Mouse (Mus musculus) monocyte, adult 5-6 weeks (primary cell): ENCODE measurements at regions not wholly inside any gene's neighbourhood (a gene's known extent, or its start where the extent isn't known, plus 50 kb on each side); places are given as distances from the start of the nearest gene placed in this dataset.

Experiments
- ATAC-seq: fragments of 153-309, 156-312 bp; replicated peaks from 2 replicates; pipeline ENCODE4 v1.8.0; 2017; ENCODE audit warnings: mild to moderate bottlenecking; ENCODE audit not compliant: low TSS enrichment, insufficient number of reproducible peaks, severe bottlenecking, poor library complexity, low FRiP score

DNA sequence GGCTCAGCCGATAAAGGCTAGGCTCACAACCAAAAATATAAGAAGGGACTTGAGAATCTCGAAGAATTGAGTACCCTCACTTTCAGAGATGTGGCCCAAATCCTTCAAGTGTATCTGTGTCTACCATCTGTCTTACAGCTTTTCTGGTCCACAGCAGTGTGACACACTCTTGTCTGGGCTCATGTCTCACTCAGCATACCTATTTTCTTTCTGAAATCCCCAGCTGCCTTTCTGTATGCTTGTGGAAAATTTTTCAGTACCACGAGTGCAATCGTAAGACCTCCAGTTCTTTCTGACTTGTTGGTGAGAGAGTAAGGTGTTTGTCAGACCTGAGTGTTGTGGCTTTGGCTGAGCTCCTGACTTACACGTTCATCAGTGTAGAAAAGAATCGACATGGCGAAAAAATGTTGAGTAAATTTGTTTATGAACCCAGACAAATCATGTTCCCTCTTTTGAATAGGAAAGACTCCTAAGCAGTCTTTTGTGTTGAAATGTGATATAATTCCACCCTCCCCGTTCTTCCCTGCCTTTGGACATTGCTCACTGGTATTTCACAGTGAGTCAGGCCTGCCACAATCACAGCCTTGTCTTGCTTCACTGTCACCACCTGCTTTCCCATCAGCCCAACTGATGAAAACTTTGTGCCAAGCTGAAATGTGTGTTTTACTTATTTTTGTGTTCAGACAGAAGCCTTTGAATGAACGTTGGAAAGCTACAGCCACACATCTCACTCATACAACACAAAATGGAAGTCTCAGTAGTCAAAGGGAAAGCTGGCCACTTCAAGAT is 125.3 kb upstream of the Bank1 start:
- no peak for ATAC-seq

DNA sequence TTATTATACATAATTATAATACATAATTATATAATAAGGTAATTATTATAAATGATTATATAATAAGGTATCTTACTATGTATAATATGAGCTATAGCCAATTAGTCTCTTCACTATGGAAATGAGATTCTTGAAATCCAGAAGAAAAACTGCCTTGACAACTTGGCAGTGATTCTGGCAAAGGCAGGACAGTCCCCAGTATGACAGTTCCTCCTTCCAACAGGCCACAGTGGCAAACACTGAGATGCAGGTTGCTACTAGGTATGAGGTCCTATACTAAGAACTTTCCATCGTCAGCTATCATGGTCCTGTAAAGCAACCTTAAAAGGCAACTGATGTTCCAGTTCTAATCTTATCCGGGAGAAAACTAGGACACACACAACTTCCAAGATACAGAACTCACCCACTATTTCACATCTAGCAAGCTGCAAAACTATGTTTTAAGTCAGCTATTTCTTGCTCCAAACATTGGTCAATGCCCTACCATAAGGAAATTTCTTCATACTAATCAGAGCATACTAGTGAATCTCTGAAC is 124.6 kb upstream of the Bank1 start:
- ATAC-seq, result no peak

DNA sequence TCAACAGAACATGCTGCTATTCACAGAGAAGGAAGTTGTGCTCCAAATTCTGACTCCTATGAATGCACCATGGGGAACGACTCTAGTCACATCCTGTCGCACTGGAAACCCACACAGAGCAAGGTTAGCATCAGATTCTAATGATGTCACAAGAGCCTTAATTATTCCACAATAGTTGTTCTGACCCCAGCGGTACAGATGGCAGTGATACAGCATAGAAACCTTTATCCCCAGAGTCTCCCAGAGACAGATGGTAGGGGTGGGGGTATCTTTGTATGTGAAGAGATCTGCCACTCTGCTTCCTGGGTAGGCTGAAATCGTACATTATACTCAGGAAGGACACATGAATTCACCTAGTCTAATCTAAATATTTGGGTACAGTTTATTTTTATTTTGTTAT is 123.5 kb upstream of the Bank1 start:
- ATAC-seq, result no peak

DNA sequence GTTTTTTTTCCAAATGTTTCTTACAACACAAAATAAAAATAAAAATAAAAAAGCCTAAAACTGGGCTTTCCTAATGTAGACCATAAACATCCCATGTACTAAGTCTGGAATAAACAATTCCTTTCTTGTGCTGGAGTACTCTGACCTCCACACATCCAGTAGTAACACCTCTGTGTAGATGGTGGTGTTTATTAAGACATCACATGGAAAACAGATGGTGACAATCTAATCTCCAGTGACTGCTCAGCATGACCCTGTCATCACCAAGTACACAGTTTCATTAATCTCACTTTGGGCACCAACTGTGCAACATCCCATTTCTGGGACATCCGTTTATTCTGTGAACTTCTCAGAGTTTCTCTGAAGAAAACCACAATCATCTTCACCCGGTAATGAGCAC is 118.7 kb upstream of the Bank1 start:
- ATAC-seq, result no peak

DNA sequence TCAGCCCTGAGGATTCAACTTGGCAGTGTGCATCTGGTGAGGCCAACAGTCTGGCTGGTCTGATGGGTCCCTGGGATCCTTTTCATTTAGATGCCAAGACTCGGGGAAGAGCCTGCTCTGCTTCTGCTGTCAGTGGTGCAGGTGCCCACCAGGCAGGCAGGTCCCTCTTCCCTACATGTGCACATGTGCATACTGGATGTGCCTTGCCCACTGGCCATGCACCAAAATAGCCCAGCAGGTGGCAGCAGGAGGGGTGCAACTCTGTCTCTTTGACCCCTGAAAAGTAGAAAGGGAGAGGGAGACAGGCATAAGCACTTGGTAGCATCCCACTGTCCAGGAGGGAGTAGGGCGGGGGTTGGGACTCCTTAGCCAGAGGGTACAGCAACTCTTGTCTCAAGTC is 116.2 kb upstream of the Bank1 start:
- no peak for ATAC-seq

DNA sequence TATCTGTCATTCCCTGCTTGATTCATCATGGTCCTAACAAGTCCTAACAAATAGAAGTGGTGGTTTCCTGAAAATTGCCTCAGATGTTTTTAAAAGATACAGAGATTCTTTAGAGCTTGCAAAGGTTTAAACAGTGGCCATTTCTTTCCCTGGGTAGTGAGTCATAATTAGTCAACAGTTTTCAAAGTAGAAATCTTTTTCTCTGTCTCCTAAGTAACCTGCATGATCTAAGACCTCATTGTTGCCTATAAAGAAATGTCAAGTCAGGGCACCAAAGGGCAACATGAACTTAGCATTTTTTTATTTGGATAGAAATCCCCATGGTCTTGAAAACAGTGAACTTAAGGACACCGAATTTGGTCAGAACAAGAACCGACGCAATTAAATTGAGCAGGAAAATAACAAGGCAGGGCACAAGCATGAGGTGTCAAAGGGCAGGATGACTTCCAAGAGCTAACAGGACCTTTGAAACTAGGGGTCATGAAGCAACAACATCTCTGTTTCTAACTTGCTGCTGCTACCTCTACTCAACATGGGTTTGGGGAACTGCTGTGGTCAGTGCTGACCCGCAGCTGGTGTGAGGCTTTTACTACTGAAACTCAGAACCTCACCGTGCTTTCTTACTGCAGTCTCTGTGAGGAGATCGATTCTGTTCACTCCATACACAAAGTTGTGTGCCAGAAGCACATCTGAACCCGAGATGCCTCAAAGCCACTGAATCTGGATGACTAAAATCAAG is 114.2 kb upstream of the Bank1 start:
- 0 out of 2 replicates have a peak, but pooled peaks have one; percentile 31 for ATAC-seq

DNA sequence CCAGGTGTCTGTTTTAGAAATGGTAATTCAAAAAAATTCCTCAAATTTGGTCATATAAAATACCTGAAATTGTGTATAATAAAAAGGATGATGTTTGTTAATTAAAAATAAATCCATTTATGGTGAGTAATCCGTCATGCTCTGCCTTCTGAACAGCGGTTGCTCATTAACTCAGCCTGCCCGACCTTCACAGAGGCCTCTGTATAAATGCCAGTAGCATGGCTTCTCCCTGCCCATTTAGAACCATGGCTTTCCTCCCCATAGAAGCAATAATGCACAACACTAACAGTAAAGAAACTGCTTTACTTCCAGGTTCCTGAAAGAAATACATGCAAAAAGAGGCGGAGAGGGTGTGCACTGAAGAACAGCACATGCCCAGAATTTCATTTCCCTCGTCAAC is 113.5 kb upstream of the Bank1 start:
- ATAC-seq, result no peak

DNA sequence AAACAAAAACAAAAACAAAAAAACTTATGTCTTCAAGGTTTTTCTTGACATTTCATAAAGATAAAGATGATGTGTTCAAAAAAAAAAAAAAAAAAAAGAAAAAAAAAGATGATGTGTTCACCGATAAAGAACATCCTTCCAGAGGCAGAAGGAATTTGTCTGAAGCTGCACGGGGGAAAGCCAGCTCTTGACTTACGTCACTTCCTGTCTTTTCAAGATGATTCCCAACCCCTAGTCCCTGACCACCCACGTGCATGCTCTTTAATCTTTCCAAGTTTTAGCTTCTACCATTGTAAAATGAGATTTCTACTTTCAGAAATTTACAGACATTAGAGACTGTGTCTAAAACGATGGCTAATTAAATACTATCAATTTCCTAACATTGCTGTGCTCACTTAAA is 108.5 kb upstream of the Bank1 start:
- ATAC-seq, result no peak

DNA sequence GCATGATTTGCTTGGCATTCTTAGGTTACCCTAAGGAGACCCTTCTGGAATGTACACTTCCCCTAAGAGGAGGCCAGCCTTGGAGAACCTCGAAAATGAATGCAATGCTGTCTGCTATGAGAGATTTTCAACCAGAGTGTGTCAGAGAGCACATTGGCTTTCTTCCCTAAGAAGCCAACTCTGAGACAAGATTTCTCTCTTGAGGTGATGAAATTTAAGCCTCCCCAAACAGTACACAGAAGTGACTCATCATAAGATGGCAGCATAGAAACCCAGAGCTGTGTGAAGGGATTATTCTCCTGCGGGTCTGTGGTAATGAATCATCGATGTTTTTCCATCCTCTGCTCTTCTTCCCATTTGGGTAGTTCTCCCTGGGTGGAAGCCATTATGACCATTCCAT is 106.2 kb upstream of the Bank1 start:
- no peak for ATAC-seq

DNA sequence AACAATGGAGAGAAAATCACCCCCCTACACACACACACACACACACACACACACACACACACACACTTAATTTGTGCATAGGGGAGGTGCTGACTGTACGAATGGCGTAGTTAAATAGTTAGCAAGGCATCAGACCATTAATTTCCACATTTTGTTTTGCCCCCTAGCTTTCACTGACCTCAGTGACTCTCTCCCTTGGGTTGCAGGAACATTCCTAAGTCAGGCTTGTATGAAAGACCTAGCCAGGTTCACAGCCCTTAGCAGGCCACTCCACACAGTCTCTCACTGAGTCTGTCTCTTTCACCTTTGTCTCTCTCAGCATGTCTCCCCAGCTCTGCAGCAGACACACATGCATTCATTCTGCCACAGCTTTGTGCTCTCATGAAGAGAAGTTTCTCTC is 101.6 kb upstream of the Bank1 start:
- ATAC-seq, result no peak

DNA sequence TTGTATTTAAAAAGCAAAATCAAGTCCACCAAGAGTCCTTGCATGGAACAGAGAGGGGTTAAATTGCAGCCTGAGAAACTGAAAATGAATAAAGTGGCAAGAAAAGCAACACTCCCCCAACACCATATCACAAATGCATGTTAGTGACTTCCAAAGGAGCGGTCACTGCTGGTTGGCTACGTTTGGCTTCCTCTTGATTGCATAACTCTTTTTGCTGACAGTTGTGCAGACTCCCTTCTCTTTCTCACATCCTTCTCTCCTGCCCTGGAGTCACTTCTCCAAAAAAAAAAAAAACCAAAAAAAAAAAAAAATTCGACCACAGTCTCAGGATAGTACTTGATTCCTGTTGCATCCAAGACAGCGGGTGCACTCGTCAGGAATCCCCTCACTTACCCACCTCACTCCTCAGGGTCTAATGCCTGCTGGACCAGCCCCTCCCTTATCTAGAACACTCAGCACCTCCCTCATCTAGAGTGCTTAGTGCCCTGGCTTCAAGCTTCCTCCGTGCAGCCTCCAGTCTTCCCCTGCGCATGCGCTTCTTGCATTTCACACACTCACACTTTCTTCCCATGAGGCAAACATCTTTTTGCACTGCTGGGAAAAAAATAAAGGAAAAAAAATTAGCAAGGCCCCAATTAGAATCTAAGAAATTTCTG is 100.8 kb upstream of the Bank1 start:
- peak; percentile 95 for ATAC-seq

DNA sequence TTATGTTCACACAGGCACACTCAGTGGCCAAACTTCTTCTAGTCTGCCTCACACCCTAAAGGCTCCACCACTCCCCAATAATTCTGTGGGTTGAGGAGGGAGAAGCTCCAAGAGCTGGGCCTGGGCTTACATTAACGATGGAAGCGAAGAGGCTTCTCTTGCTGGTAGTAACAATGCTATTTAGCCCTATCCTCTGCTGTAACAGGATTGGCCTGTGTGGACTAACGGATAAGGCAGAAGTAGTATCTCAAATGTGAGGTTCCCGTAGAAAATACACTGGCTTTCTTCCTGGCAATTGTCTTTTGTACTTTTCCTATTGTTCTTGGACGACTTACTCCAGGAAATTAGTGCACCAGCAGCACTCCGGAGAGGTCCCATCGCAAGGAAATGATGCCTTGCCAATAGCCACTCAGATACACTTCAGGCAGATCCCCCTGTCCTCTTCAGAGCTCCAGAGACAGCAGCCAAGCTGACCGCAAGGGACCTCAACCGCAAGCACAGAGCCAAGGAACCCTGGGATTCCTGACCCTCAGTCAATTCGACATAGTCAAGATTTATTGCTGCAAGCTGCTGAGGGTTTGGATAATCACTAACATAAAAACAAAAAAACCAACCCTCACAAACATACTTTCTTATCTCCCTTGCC is 96.2 kb upstream of the Bank1 start:
- no peak for ATAC-seq

DNA sequence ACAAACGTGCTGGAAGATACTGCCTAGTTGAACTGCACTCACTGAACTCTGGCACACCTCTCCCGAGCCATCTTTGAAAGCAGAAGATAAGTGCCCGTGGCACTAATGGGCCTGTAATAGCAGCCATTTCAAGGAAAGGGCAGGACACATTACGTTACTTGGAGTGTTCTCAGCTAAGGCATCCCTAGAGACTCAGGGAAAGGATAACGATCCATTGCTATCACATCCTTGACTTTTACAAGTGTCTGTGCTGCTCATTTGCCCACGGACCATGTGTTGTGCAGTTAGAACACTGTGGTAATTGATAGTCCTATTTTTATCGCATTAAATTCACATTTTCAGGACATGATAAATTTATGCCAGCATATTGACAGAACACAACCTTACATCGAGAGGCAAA is 79.7 kb upstream of the Bank1 start:
- ATAC-seq, result no peak

DNA sequence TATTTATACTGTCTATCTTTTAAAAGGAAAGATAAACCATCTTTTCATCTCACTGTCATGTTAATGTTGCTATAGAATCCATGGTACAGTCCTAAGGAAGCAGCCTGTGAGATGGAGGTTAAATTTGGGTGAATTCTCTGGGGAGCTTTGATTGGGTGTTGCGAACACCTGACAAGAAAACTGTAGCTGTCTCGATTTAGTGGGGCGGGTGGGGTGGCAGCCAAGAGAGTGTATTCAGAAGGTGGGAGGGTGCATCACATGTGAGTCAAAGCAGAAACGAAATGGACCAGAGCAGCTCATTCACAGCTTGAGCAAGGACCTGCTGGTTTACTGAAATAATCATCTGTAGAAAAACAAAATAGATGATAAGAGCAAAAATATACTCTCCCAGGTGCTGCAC is 57.4 kb upstream of the Bank1 start:
- ATAC-seq, result no peak

DNA sequence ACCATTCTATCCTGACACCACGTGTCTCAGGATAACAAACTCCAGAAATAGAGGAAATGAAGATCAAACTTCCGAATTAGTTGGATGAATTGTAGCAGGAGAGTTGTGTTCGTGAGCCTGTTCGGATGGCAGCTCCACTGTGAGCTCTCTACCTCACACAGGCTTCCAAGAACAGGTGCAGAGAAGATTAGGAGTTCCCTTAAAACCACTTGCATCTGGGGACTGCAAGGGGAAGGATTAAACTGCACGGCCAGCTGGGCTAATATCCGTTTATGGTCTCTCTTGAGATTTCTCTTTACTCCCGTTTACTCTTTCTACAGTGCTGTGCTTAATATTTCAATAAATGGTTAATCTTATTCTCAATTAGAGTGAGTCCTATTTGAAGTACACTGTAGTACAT is 54.8 kb upstream of the Bank1 start:
- no peak for ATAC-seq

DNA sequence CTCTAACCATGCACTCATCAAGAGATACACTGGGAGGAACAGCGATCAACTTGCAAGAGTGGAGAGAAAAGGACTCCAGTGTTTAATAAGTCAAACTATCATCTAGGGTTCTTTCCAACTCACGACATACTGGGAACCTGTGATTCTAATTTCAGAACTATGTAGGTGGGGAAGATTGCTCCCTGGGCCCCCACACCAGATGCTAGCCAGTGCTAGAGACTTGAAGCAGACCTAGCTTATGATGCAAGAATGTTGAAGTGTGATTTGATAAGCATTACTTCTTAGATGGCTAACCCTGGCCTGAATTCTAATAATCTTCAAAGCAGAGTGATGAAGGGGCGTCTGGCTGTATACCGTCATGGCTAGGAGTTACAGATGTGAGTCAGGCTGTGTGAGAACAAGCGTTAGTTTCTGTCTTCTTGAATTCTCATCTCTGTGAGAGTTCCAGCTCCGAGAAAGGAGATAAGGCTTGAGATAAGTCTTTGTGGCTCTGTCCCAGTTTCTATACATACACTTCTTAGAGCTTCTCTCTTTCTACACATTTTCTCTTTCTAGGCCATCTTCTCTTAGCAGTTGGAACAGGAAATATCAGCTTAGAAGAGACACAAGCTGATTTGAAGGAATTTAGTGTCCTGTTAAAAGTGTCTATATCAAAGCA is 54.0 kb upstream of the Bank1 start:
- ATAC-seq, result no peak

DNA sequence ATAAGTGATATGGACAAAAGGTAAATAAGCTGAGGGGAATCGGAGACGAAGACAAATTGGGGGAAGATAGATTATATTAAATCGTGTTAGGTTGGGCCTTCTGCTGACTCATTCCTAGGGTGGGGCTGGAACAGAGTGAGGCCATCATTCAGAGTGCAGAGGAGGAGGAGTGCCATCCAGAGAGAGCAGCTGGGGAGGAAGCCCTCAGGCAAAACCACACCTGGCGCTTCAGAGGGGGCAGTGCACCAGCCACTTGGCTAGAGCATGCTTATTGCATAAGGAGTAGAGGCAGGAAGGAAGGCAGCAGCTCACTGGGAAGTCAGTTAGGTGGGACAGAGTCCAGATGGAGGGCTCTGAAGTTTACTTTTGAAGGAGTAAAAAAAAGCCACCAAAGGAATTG is 51.0 kb upstream of the Bank1 start:
- no peak for ATAC-seq
